Mouse (Mus musculus) myocyte (in vitro differentiated cells): ENCODE measurements around the gene L2hgdh.

ENCODE experiments used
- E2F4 ChIP-seq: IDR thresholded peaks from one replicate; pipeline ENCODE4 v1.6.1; 2011; ENCODE audit warnings: mild to moderate bottlenecking, control low read depth, moderate library complexity; ENCODE audit not compliant: insufficient read depth
- MAX ChIP-seq: IDR thresholded peaks from one replicate; pipeline ENCODE4 v1.6.1; 2011; ENCODE audit warnings: low read depth, mild to moderate bottlenecking, control low read depth
- MYOD1 ChIP-seq, 3 experiments: IDR thresholded peaks; one replicate each; pipeline ENCODE4 v1.6.1; 2011; ENCODE audit warnings: control low read depth in 2 of 3, low read depth in 2 of 3, mild to moderate bottlenecking in 2 of 3, moderate library complexity in 1 of 3; ENCODE audit not compliant: insufficient read length in 2 of 3, control insufficient read depth in 1 of 3
- MYOG ChIP-seq, 3 experiments: IDR thresholded peaks; one replicate each; pipeline ENCODE4 v1.6.1; 2011; ENCODE audit warnings: control low read depth in 2 of 3, low read depth in 2 of 3, mild to moderate bottlenecking in 2 of 3; ENCODE audit not compliant: insufficient read length in 2 of 3, control insufficient read depth in 1 of 3, insufficient read depth in 1 of 3
- POLR2A ChIP-seq: IDR thresholded peaks from one replicate; pipeline ENCODE4 v1.6.1; 2011; ENCODE audit warnings: low read depth, mild to moderate bottlenecking, control low read depth, moderate library complexity; ENCODE audit not compliant: insufficient read length
- POLR2AphosphoS2 ChIP-seq: IDR thresholded peaks from one replicate; pipeline ENCODE4 v1.6.1; 2011; ENCODE audit warnings: low read depth, control low read depth; ENCODE audit not compliant: insufficient read length
- USF1 ChIP-seq: IDR thresholded peaks from one replicate; pipeline ENCODE4 v1.6.1; 2011; ENCODE audit warnings: low read depth, mild to moderate bottlenecking, control low read depth, moderate library complexity

DNA sequence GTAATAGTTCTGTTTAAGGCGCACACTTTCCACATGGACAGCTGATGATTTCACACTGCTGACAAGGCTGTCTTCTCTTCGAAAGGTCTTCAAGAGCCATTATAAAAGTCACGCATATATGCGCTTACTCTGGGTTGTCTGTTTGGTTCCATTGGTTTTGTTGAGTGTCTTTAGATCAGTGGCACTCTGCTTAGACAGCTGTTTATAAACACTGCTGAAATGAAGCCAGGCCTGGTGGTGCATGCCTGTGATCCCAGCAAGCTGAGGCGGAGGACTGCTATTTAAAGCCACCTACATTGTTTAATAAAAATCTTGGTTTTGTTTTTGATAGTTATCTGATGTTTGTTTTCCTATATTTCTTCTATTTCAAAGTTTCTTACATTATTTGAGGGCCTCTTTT is 58.0 kb downstream of the L2hgdh start:
- TF ChIP-seq MYOG (IDR thresholded peaks at IDR 0.05; ENCODE audit: control insufficient read depth in 1 of 3, insufficient read depth in 1 of 3, insufficient read length in 2 of 3, low read depth in 2 of 3) (no peak), POLR2A (no peak), MYOD1 (IDR thresholded peaks at IDR 0.05; ENCODE audit: control insufficient read depth in 1 of 3, insufficient read length in 2 of 3, low read depth in 2 of 3) (no peak), USF1 (no peak), E2F4 (no peak), POLR2AphosphoS2 (no peak), MAX (no peak)
